ENCODE assay signal across 20 mouse cellular contexts in genomic region chr8:88659873-88660272, GRCm38 (mm10). TPM values are rescaled to one million over a fixed set of nuclear protein-coding genes. Genes with fewer than 3 reads are reported as not detected.
DNase-seq lines count a peak whose midpoint lies in the region; ATAC-seq and TF ChIP-seq lines count a peak whose summit lies in the region.
"Had no signal": no experiment of that assay in that cellular context is flagged by ENCODE, and none has a peak within 500 bp of the region (broad histone marks: within the 10 kb centered on the region; RNA-seq: fewer than 3 reads in every experiment).

No protein-coding gene starts in this region.

- H3K27ac ChIP-seq in forebrain, postnatal 0 days (ENCODE audit: low read depth, low read length): no peak overlapping the region
- H3K27ac ChIP-seq in forebrain, embryonic 16.5 days (ENCODE audit: low read length): no peak overlapping the region
- peak overlapping the region; percentile 48; the same call in 1 of the 2 replicates for H3K27ac ChIP-seq in embryonic facial prominence, embryonic 14.5 days (replicated peaks; ENCODE audit: low read depth, low read length)
- peak overlapping the region; percentile 75 for H3K27ac ChIP-seq in embryonic facial prominence, embryonic 15.5 days (replicated peaks)
- H3K27ac ChIP-seq in hindbrain, postnatal 0 days: no peak overlapping the region
- H3K27ac ChIP-seq: embryonic facial prominence, embryonic 12.5 days; forebrain, embryonic 10.5 days; forebrain, embryonic 12.5 days had no signal

- 31% methylated on average over 3 of the region's 3 CpGs for WGBS in forebrain, postnatal 0 days
- 41% methylated on average over 3 of the region's 3 CpGs for WGBS in forebrain, embryonic 16.5 days
- 50% methylated on average over 3 of the region's 3 CpGs for WGBS in embryonic facial prominence, embryonic 14.5 days
- 45% methylated on average over 3 of the region's 3 CpGs for WGBS in embryonic facial prominence, embryonic 15.5 days
- WGBS in hindbrain, postnatal 0 days: 52% methylated on average over 3 of the region's 3 CpGs

- ATAC-seq in forebrain, postnatal 0 days: no peak; the same call in 1 of the 2 replicates
- ATAC-seq in forebrain, embryonic 16.5 days: no peak
- ATAC-seq in embryonic facial prominence, embryonic 14.5 days (ENCODE audit: low read depth): no peak
- ATAC-seq in embryonic facial prominence, embryonic 15.5 days (ENCODE audit: insufficient number of reproducible peaks, low FRiP score, low TSS enrichment, low read depth): no peak; the same call in 1 of the 2 replicates
- ATAC-seq in hindbrain, postnatal 0 days: no peak
- ATAC-seq: forebrain, embryonic 14.5 days had no signal

- H3K4me3 ChIP-seq in forebrain, postnatal 0 days (ENCODE audit: low read depth, low read length): no peak overlapping the region
- no peak overlapping the region for H3K4me3 ChIP-seq in forebrain, embryonic 16.5 days (replicated peaks; ENCODE audit: low read length)
- H3K4me3 ChIP-seq in embryonic facial prominence, embryonic 14.5 days (ENCODE audit: low read depth, low read length): no peak overlapping the region
- no peak overlapping the region for H3K4me3 ChIP-seq in embryonic facial prominence, embryonic 15.5 days (replicated peaks)
- no peak overlapping the region for H3K4me3 ChIP-seq in hindbrain, postnatal 0 days (ENCODE audit: low read length)
- H3K4me3 ChIP-seq: embryonic facial prominence, embryonic 12.5 days; erythroblast, embryonic 14.5 days; forebrain, embryonic 10.5 days; forebrain, embryonic 12.5 days had no signal

- H3K27me3 ChIP-seq in forebrain, postnatal 0 days (ENCODE audit: insufficient read depth, low read length): no peaks in the 10 kb centered on the region
- H3K27me3 ChIP-seq in forebrain, embryonic 16.5 days (replicated peaks; ENCODE audit: control insufficient read depth, insufficient read depth, low read length): no peaks in the 10 kb centered on the region
- no peaks in the 10 kb centered on the region for H3K27me3 ChIP-seq in embryonic facial prominence, embryonic 14.5 days (replicated peaks; ENCODE audit: control insufficient read depth, insufficient read depth, low read length)
- H3K27me3 ChIP-seq in embryonic facial prominence, embryonic 15.5 days: no peaks in the 10 kb centered on the region
- H3K27me3 ChIP-seq in hindbrain, postnatal 0 days (ENCODE audit: insufficient read depth, low read length): no peaks in the 10 kb centered on the region
- H3K27me3 ChIP-seq: embryonic facial prominence, embryonic 12.5 days; forebrain, embryonic 12.5 days had no signal

- H3K4me1 ChIP-seq in forebrain, postnatal 0 days (ENCODE audit: insufficient read depth): no peaks in the 10 kb centered on the region
- H3K4me1 ChIP-seq in forebrain, embryonic 16.5 days (replicated peaks; ENCODE audit: control insufficient read depth, insufficient read depth, low read length): no peaks in the 10 kb centered on the region; the same call in 1 of the 2 replicates
- no peaks in the 10 kb centered on the region for H3K4me1 ChIP-seq in embryonic facial prominence, embryonic 14.5 days (ENCODE audit: control insufficient read depth, insufficient read depth, low read length)
- H3K4me1 ChIP-seq in embryonic facial prominence, embryonic 15.5 days: peaks cover 10% of the 10 kb centered on the region; the same call in 1 of the 2 replicates
- no peaks in the 10 kb centered on the region for H3K4me1 ChIP-seq in hindbrain, postnatal 0 days (ENCODE audit: insufficient read depth, low read length)
- H3K4me1 ChIP-seq: embryonic facial prominence, embryonic 12.5 days; forebrain, embryonic 12.5 days had no signal

- no peak overlapping the region for H3K9ac ChIP-seq in forebrain, postnatal 0 days
- H3K9ac ChIP-seq in forebrain, embryonic 16.5 days (replicated peaks; ENCODE audit: low read depth, low read length): no peak overlapping the region
- H3K9ac ChIP-seq in embryonic facial prominence, embryonic 14.5 days (ENCODE audit: low read depth, low read length): no peak overlapping the region
- H3K9ac ChIP-seq in embryonic facial prominence, embryonic 15.5 days: no peak overlapping the region
- H3K9ac ChIP-seq in hindbrain, postnatal 0 days (replicated peaks; ENCODE audit: low read length): no peak overlapping the region
- H3K9ac ChIP-seq: embryonic facial prominence, embryonic 12.5 days; forebrain, embryonic 12.5 days had no signal

- peak; percentile 67 for DNase-seq in forebrain, postnatal 0 days
- DNase-seq in embryonic facial prominence, embryonic 14.5 days (ENCODE audit: low spot score): no peak
- DNase-seq in hindbrain, postnatal 0 days (ENCODE audit: low spot score): no peak
- DNase-seq: adrenal gland, adult 2 months; adrenal gland, postnatal 10 days; adrenal gland, postnatal 25 days; cerebellum, adult 11 months; cerebellum, adult 18-20 months; cerebellum, adult 8-10 months; cerebellum, adult 9-11 months; cerebellum, postnatal 14 days; cerebellum, postnatal 36 days; embryo, embryonic 11 days had no signal

- TF ChIP-seq CTCF in forebrain, postnatal 0 days (IDR thresholded peaks at IDR 0.05; ENCODE audit: low read depth): no peak
- TF ChIP-seq CTCF in hindbrain, postnatal 0 days (IDR thresholded peaks at IDR 0.05; ENCODE audit: low read depth): no peak

- H3K36me3 ChIP-seq in forebrain, postnatal 0 days (ENCODE audit: insufficient read depth): no peaks in the 10 kb centered on the region
- no peaks in the 10 kb centered on the region for H3K36me3 ChIP-seq in forebrain, embryonic 16.5 days (ENCODE audit: control insufficient read depth, insufficient read depth)
- no peaks in the 10 kb centered on the region for H3K36me3 ChIP-seq in embryonic facial prominence, embryonic 14.5 days (ENCODE audit: control insufficient read depth, insufficient read depth, low read length)
- H3K36me3 ChIP-seq in embryonic facial prominence, embryonic 15.5 days: no peaks in the 10 kb centered on the region
- H3K36me3 ChIP-seq in hindbrain, postnatal 0 days (ENCODE audit: insufficient read depth, low read length): no peaks in the 10 kb centered on the region
- H3K36me3 ChIP-seq: embryonic facial prominence, embryonic 12.5 days; forebrain, embryonic 10.5 days; forebrain, embryonic 12.5 days had no signal

- no peaks in the 10 kb centered on the region for H3K9me3 ChIP-seq in forebrain, postnatal 0 days (ENCODE audit: low read length)
- H3K9me3 ChIP-seq in forebrain, embryonic 16.5 days (ENCODE audit: control insufficient read depth, low read length): peaks cover 4% of the 10 kb centered on the region; the same call in 1 of the 2 replicates
- no peaks in the 10 kb centered on the region for H3K9me3 ChIP-seq in embryonic facial prominence, embryonic 14.5 days (ENCODE audit: control insufficient read depth, low read length)
- no peaks in the 10 kb centered on the region for H3K9me3 ChIP-seq in embryonic facial prominence, embryonic 15.5 days (replicated peaks)
- no peaks in the 10 kb centered on the region for H3K9me3 ChIP-seq in hindbrain, postnatal 0 days (ENCODE audit: low read length)
- H3K9me3 ChIP-seq: embryonic facial prominence, embryonic 12.5 days; forebrain, embryonic 10.5 days; forebrain, embryonic 12.5 days had no signal

- H3K4me2 ChIP-seq in forebrain, postnatal 0 days (ENCODE audit: low read depth): no peak overlapping the region
- H3K4me2 ChIP-seq in forebrain, embryonic 16.5 days (ENCODE audit: low read length): no peak overlapping the region
- no peak overlapping the region for H3K4me2 ChIP-seq in embryonic facial prominence, embryonic 14.5 days (ENCODE audit: low read depth, low read length)
- H3K4me2 ChIP-seq in embryonic facial prominence, embryonic 15.5 days (replicated peaks): no peak overlapping the region
- no peak overlapping the region for H3K4me2 ChIP-seq in hindbrain, postnatal 0 days (ENCODE audit: low read depth, low read length)
- H3K4me2 ChIP-seq: embryonic facial prominence, embryonic 12.5 days; forebrain, embryonic 12.5 days had no signal

RNA-seq across cellular contexts. Expression of gene Nod2, which starts 12.8 kb away (rescaled TPM):
- 0.38 and 0.76 TPM in 2 replicates for total RNA-seq in forebrain, postnatal 0 days (2014; rRNA removed)
- 0.05 and 0.06 TPM in 2 replicates for polyA plus RNA-seq in forebrain, postnatal 0 days (2015; fragmentation: Nextera tagmentation; extraction: Ambion mirVana)
- 0.06 and 0.20 TPM in 2 replicates for polyA plus RNA-seq in forebrain, embryonic 16.5 days (2015; fragmentation: Nextera tagmentation; extraction: Ambion mirVana)
- 0.19 and 0.58 TPM in 2 replicates for polyA plus RNA-seq in embryonic facial prominence, embryonic 14.5 days (2014; fragmentation: Nextera tagmentation; extraction: Ambion mirVana)
- polyA plus RNA-seq in embryonic facial prominence, embryonic 15.5 days (2015; fragmentation: Nextera tagmentation; extraction: Ambion mirVana): 0.55 and 0.64 TPM in 2 replicates
- total RNA-seq in hindbrain, postnatal 0 days (2014; rRNA removed): 0.32 and 1.7 TPM in 2 replicates
- 0.05 TPM in 1 of 2 replicates, not detected in the other for polyA plus RNA-seq in hindbrain, postnatal 0 days (2015; fragmentation: Nextera tagmentation; extraction: Ambion mirVana)
- polyA plus RNA-seq: erythroblast, embryonic 14.5 days had no signal

RNA-seq across cellular contexts. Expression of gene Snx20, which starts 23.9 kb away (rescaled TPM):
- 1.5 and 1.6 TPM in 2 replicates for total RNA-seq in forebrain, postnatal 0 days (2014; rRNA removed)
- 1.9 and 2.0 TPM in 2 replicates for polyA plus RNA-seq in forebrain, postnatal 0 days (2015; fragmentation: Nextera tagmentation; extraction: Ambion mirVana)
- polyA plus RNA-seq in forebrain, embryonic 16.5 days (2015; fragmentation: Nextera tagmentation; extraction: Ambion mirVana): 1.0 and 1.1 TPM in 2 replicates
- 2.7 and 4.2 TPM in 2 replicates for polyA plus RNA-seq in embryonic facial prominence, embryonic 14.5 days (2014; fragmentation: Nextera tagmentation; extraction: Ambion mirVana)
- 3.2 and 3.4 TPM in 2 replicates for polyA plus RNA-seq in embryonic facial prominence, embryonic 15.5 days (2015; fragmentation: Nextera tagmentation; extraction: Ambion mirVana)
- 0.47 and 1.1 TPM in 2 replicates for total RNA-seq in hindbrain, postnatal 0 days (2014; rRNA removed)
- 2.2 TPM in 2 replicates for polyA plus RNA-seq in hindbrain, postnatal 0 days (2015; fragmentation: Nextera tagmentation; extraction: Ambion mirVana)

RNA-seq across cellular contexts. Expression of gene Cyld, which starts 37.0 kb away (rescaled TPM):
- total RNA-seq in forebrain, postnatal 0 days (2014; rRNA removed): 18.1 and 22.7 TPM in 2 replicates
- 6.5 and 10.6 TPM in 2 replicates for polyA plus RNA-seq in forebrain, postnatal 0 days (2015; fragmentation: Nextera tagmentation; extraction: Ambion mirVana)
- 18.1 and 19.2 TPM in 2 replicates for polyA plus RNA-seq in forebrain, embryonic 16.5 days (2015; fragmentation: Nextera tagmentation; extraction: Ambion mirVana)
- polyA plus RNA-seq in embryonic facial prominence, embryonic 14.5 days (2014; fragmentation: Nextera tagmentation; extraction: Ambion mirVana): 12.0 and 14.6 TPM in 2 replicates
- polyA plus RNA-seq in embryonic facial prominence, embryonic 15.5 days (2015; fragmentation: Nextera tagmentation; extraction: Ambion mirVana): 13.0 and 14.1 TPM in 2 replicates
- 13.1 and 16.2 TPM in 2 replicates for total RNA-seq in hindbrain, postnatal 0 days (2014; rRNA removed)
- 11.0 and 11.9 TPM in 2 replicates for polyA plus RNA-seq in hindbrain, postnatal 0 days (2015; fragmentation: Nextera tagmentation; extraction: Ambion mirVana)

Comparison
In these comparisons a context has a peak if more than half of its experiments do, and no peak if none do; other contexts are left out.
1. H3K27ac ChIP-seq: peak in embryonic facial prominence, embryonic 14.5 days (single experiment) and embryonic facial prominence, embryonic 15.5 days (single experiment); none in forebrain, postnatal 0 days (single experiment), forebrain, embryonic 16.5 days (single experiment) and hindbrain, postnatal 0 days (single experiment).